Mouse (Mus musculus) adrenal gland, adult 18-20 months (tissue): ENCODE data around the gene Nat8l. TPM values are rescaled to one million over a fixed set of nuclear protein-coding genes. Genes with fewer than 3 reads are reported as not detected.
"Not testable (repeated sequence)": the region's sequence is repeated elsewhere in the genome, so short reads cannot be mapped to it uniquely, and the experiment has no call there.

ENCODE experiments used
- DNase-seq, 2 experiments: peaks; one replicate each; pipeline ENCODE4 v3.0.0; 2021 to 2022; ENCODE audit warnings: low spot score in 2 of 2
- long read RNA-seq, 2 experiments: library from polyadenylated mRNA; stranded (forward); transcript quantifications; one replicate each; pipeline ENCODE4 v2.0.0; 2021
- total RNA-seq, 2 experiments: library from RNA; stranded (reverse); gene quantifications; 1 replicate in 1 of 2; 2 replicates in 1 of 2; pipeline ENCODE4 v1.2.3; 2021

The Nat8l gene
- 10 to 100 TPM; 21.7 to 44.0 TPM for total RNA-seq
- long read RNA-seq, experiment 1, full-length matches to known transcripts = 45 of 70 reads
- long read RNA-seq, experiment 1, partial matches to known transcripts = 4 of 70 reads
- long read RNA-seq, experiment 1, other reads (novel, unspliced or antisense) = 21 of 70 reads
- long read RNA-seq, experiment 2, full-length matches to known transcripts = 17 of 72 reads
- long read RNA-seq, experiment 2, partial matches to known transcripts = 1 of 72 reads
- long read RNA-seq, experiment 2, other reads (novel, unspliced or antisense) = 54 of 72 reads

DNA sequence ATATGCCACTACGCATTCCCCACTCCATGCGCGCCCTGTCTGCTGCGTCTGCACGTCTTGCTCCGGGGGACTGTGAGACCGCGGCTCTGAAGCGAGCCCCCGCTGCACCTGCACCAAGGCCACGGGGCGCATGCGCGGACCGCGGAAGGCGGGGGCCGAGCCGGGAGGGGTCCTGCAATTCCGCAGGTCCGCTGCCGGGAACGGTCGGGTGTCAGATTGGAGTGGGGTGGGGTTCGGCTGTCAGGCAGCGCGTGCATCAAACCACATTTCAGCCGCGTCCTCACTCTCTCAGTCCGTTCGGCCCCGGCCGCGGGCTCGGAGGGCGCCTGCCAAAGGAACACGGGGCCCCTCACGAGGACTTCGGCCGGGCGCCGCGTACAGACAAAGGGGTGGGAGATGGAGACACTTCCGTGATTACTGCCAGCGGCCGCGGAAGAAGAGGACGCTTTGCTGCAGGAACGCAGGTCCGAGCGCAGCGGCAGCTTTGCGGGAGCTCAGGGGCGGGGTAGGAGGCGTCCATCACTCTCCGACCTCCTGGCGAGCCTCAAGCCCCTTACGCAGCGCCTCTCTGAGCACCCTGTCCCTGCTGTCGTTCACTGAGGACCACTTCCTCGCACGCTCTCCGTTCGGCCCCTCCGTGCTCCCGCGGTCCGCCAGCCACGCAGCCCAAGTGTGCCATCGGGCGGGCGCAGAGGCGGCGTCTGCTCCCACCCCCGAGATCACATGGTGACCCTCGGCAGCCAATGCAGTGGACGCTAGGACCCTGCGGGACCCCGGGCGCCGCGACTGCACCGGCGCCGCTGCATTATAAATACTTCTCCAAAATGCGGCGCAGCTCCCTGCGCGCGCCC, at the start of gene Nat8l:
Gene Nat8l (plus strand): TSS at position 142 of the 851 bp plus-strand sequence.
- DNase-seq = peak in 1 of 2 experiments; percentile 50

DNA sequence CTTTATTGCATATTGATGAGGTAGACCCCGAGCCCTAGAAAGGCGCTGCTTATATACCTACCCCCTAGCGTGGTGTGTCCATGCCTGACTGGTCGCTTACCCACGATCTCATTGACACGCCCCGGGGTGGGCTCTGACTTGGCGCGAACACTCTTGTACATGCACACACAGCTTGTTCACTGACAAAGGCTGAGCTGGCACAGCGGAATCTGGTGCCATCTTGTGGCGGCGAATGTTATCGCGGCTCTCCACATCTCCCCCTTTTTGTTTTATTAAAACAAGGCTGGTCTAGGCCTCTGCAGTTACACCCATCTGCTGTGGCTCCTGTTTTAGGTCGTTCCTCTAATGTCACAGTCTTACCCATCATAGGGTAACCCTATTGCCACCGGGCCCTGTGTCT, 48.7 kb upstream of the Nat8l start:
- DNase-seq = not testable (repeated sequence)

DNA sequence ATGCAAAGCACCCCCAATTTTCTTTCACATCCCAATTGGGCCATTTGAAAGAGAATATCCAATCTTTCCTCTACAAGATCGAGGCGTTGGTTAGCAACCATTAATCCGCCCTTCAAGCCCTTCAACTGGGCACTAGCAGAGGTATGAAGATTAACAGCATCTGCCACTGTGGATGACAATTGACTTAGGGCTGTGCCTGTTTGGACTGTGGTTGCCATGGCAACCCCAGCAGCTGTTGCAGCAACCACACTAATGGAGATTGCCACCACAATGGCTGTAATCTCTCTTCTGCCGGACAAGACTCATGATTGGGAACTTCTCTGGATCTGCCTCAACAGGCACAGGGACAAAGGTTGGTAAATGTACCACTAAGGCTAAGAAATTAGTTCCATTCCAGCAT, 47.5 kb upstream of the Nat8l start:
- no peak for DNase-seq

DNA sequence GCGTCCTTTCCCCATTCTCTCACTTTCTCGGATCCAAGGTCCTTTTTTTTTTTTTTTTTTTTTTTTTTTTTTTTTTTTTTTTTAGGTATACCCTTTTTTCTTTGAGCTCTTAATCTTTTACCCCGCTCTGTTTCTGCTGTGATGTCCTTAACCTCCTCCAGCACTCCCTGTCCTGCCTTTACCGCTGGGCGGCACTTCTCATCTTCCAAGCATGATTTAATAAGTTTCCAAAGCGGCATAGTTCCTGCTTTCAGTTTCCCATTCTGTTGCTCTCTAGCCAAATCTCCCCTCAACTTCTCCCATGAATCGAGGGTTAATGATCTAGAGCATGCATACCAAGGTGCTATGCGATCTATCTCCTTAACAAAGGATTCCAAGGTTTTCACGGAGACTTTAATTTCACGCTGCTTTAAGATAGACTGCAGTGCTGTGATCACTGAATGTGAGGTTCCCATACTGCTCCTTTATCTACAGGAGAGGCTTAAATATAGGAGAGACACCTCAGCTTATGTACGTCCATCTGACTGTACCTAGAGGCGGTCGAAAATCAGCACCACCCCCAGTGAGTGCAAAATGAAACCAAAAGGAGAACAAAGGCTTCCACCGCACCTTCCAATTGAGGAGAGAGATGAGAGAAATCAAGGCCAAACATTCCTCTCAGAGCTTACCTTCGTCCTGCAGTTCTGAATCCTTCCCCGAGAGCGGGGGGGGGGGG, 42.2 kb upstream of the Nat8l start:
- no peak for DNase-seq

DNA sequence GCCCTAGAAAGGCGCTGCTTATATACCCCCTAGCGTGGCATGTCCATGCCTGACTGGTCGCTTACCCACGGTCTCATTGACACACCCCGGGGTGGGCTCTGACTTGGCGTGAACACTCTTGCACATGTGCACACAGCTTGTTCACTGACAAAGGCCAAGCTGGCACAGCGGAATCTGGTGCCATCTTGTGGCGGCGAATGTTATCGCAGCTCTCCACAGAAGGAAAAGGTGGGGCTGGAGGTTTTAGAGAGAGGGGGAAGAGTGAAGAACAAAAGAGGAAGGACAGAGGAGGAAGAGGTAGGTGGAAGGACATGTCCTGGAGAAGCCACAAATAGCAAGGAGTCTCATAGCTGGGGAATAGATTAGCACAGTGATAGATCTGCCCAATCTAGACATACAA, 41.4 kb upstream of the Nat8l start:
- DNase-seq = peak; percentile 72 to 77

DNA sequence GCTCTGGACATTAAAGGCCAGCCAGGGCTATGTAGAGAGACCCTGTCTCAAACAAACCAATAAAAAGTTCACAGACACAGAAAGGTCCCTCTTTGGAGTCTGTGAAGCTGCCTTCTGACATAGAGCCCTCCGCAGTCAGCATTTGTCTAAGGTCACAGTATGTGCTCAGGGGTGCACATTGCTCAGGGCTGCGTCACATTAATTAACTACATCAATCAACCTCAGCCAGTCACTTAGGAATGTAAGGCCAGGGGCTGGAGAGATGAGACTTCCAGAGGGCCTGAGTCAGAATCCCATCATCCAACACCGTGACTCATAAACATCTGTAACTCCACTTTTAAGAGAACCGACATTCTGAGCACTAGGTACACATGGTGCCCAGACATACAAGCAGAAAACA, 39.9 kb upstream of the Nat8l start:
- peak in 1 of 2 experiments; percentile 31 for DNase-seq

DNA sequence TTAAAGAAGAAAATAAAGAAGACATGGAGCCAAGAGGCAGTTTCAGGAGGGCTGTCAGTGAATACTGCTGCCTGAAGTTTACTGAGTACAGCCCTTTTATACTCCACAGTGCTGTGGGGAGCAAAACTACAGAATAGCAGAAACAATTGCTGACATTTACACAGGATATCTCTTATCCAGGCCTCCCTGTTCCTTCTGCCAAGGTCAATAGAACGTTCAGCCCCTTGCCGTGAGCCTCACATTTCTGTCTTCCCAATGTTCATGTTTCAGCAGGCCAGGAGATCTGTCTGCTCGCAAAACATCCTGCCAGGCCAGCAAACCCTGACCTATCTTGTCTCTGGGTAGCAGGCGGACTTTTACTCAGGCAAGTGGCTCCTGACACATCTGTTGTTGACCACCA, 36.4 kb upstream of the Nat8l start:
- no peak for DNase-seq

DNA sequence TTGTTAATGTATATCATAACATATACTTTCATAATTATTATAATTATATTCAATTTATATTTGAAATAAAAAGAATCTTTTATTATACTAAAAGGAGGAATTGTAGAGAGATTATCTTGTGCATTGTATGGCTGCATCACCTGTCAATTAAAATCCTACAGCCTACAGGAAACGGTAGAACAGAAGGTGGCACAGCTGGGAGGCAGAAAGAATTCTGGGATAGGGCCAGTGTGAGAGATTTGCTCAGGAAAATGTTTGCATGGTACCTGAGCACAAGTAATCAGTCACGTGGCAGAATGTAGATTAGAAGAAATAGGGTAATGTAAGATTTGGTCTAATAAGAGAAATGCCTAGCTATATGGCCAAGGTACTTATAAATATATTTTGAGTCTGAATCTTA, 21.0 kb upstream of the Nat8l start:
- no peak for DNase-seq

DNA sequence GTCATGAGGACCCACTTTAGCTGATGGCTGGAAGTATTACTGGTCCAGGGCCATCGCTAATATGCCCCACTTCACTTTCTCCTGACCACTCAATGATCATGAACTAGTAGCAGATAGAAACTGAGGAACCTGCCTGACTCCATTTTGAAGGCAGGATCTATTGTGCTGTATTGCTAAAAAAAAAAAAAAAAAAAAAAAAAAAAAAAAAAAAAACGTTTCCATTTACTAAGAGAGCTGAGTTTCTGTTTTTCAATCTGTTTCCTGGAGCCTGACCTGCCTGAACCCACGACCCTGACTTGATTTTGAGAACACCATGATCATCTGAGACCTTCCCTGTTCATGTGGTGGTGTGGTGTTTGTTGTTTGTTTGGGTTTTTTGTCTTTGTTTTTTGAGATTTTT, 19.5 kb upstream of the Nat8l start:
- DNase-seq = no peak

DNA sequence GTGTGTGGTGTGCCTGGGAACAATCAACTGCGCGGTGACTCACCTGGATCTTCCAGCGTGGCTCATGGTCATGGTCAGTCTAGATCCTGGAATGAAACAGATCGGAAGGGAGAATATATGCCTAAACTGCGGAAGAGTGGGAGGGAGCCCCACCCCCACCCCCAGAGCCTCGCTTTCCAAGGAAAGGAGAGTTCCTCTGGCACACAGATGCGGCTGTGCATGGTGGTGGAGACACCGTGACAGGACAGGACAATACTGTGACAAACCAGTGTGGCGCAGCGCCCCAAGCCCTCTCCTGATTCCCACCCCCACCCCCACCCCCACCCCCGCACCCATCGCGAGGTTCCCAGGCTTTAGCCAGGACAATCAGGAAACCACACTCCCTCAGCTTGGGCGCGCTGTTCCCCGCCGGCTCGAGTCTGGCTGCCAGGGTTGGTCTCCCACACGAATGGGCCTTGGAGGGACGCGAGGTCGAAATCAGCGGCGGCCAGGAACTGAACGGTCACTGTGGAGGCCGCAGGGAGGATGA, 13.0 kb upstream of the Nat8l start:
- DNase-seq = no peak

DNA sequence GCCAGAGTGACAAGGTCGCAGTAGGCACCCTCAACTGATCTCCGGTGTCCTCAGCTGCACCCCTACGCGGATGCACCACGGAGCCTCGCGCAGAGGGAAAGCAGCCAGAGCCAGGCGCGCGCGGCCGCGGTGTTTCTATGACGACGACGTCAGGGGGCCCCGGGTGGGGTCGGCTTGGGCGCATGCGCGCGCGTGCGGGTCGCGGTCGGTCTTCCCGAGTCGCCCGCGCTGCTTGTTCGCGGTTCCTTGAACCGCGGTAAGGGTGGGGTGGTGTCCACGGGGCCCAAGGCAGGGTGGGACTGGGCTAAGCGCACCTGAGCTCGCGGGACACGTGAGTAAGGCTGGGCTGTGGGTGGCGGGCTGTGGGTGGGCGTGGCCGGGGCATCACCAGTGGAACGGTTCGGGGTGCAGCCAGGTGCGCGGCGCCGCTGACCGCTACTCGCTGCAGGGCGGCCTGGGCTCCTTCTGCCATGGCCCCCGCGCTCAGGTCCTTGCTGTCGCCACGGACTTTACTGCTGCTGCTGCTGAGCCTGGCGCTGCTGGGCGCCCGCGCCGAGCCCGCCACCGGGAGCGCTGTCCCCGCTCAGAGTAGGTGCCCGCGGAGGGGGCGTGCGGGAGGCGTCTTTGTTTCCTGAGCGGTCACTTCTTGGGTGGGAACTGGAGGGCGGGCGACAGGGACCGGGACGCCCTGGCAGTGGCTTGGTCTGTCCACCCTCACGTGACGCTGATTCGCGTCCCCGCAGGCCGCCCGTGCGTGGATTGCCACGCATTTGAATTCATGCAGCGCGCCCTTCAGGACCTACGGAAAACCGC, 12.3 kb upstream of the Nat8l start, which contains the start of gene Gm1673:
Gene Gm1673 (plus strand): TSS at position 125 of the 813 bp plus-strand sequence.
- peak; percentile 82 to 84 for DNase-seq

DNA sequence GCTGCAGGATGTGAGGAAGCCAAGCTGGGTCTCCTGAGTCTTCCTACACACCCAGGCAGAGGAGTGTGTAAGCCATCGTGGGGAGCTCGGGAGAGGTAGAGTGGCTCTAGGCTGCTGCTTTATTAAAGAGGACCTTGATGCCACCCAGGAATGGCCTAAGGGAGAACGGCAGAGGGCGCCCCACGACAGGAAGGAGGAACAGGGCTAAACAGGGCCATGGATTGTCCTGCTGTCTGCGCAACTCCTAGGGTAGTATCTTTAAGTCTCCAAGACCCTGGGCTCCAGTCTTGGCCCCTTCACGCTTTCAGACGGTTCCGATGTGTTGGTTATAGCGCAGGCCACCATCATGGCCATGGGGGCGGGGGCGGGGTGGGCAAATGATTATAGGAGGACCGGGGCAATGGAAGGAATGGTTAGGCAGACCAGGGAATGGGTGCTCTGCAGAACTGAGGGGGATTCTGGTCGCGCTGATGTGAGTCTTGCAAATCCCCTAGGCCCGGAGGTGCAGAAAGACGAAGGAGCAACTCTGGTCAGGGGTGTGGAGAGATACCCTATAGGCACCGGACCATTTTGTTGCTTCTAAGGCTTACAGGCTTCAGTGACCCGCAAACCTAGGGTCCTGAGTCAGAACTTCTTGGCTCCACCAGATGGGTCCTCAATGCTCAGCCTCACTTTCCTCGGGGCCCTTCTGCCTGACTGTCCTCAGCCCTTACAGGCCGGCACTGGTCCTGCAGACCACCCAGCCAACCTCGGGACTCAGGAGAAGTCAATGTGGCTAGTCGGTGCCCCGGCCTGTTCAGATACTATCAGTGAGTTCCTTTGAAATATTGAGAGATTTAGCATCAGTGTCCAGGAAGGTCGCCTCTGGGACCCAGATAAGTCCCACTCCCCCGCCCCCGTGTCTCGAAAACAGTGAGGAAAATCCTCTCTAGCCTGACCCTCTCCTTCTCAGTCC, 836 bp upstream of the Nat8l start:
- peak; percentile 60 to 72 for DNase-seq

DNA sequence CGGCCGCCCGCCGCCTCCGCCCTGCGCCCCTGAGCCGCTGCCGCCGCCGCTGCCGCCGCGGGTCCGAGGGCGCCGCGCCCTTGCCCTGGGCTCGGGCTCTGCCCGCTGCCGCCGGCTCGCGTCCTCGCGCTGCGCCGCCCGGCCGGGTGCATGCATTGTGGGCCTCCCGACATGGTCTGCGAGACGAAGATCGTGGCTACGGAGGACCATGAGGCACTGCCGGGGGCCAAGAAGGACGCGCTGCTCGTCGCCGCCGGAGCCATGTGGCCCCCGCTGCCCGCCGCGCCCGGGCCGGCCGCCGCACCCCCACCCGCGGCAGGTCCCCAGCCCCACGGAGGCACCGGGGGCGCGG, 886 bp downstream of the Nat8l start:
- no peak for DNase-seq

DNA sequence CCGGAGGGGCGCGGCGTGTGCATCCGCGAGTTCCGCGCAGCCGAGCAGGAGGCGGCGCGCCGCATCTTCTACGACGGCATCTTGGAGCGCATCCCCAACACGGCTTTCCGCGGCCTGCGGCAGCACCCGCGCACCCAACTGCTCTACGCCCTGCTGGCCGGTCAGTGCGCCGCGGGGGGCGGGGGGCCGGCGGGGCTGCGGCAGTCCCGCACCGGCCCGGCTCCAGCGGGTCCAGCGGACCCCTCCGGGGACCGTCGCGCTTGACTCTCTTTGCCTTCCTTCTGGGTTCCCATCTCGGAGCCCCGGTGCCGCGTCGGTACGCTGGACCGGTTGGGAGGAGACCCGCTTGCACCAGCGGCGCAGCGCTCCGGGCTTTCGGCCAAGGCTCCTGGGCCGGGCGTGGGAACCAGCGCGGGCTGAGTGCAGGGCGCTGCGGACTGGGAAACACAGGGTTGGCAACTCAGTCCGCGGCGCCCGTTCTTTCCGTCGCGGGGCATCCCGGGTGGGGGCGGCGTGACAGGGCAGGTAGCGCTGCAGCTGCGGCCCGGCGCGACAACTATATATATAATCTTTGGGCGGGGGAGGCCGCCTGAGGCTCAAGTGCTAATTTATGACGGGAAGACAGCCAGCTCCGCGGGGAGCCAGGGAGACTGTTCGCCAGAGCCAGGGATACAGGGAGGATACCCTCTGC, 1.4 kb downstream of the Nat8l start:
- peak; percentile 47 to 65 for DNase-seq

DNA sequence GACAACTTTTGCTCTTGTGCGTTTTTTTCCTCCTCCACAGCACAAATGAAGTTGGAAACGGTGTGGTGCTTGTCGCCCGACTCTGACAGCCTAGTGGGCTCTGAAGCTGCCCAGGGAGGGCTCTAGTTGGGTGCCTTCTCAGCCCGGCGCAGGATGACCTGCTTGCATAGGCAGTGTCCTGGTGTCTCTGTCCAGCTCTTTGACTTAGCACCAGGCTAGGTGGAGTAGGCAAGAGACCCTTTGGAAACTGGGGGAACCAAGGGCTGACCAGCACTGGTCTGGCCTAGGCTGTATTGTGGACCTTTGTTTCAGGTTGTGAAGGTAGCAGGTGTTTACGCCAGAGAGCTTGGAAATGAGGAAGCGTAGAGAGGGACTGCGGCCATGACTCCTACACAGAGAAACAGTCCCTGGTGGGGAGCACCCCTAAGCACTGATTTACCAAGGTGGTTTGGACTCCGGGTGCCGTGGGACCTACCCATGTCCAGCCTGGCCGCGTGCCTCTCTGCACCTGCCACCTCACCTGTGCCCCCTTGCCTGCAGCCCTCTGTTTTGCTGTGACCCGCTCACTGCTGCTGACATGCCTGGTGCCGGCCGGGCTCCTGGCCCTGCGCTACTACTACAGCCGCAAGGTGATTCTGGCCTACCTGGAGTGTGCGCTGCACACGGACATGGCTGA, 2.2 kb downstream of the Nat8l start:
- DNase-seq = no peak

DNA sequence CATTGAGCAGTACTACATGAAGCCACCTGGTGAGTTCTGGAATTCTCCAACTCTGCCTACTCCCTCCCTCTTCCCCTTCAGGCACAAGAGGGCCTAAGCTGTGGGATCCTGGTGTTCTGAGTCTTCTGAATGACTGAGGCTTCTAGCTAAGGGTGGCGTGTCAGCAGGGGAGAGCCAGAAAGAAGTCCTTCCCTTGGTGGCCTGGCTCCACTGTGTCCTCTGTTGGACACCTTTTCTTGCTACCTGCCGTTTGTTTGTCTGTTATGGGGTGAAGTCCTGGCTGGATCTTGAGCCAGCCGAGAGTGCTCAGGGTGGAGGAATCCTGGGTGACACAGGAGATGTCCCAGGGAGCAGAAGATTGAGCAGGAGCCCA, 2.7 kb downstream of the Nat8l start:
- DNase-seq = no peak

DNA sequence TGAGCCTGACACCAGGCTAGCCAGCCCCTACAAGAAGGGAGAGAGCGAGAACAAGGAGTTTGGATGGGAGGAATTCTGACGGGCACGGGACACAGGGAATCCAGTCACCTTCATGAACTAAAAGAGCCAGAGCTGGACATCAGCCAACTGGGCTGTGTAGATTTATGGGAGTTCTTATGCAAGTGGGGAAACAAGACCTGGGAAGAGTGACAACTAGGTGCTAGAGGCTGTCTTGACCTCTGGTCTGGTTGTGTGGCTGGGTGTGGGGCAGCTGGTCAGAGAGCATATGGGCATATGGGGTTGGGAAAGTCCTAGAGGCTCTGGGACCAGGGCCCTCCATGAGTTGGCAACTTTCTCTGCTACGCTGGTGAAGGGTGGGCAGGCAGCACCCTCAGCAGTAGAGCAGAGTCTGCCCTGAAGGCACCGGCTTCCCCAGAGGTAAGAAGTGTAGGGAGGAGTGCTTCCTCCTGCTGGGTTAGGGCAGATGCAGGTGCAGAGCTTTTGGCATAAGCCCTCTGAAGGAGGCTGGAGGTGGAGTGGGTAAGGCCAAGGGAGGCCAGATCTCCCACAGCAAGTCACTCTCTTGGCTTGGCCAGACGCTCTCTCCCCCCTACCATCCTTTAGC, 3.8 kb downstream of the Nat8l start:
- DNase-seq = no peak

DNA sequence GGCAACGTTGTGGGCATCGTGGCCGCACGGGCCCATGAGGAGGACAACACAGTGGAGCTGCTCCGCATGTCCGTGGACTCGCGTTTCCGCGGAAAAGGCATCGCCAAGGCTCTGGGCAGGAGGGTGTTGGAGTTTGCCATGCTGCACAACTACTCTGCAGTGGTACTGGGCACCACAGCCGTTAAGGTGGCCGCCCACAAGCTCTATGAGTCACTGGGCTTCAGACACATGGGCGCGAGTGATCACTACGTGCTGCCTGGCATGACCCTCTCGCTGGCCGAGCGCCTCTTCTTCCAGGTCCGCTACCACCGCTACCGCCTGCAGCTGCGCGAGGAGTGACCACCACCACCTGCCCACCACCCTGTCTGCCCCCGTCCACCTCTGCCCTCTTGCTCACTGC, 5.0 kb downstream of the Nat8l start:
- DNase-seq = no peak
